ENCODE assay signal across 23 mouse cellular contexts in genomic region chr6:113036463-113037175, GRCm38 (mm10). TPM values are rescaled to one million over a fixed set of nuclear protein-coding genes. Genes with fewer than 3 reads are reported as not detected.
DNase-seq lines count a peak whose midpoint lies in the region; ATAC-seq and TF ChIP-seq lines count a peak whose summit lies in the region.
"Had no signal": no experiment of that assay in that cellular context is flagged by ENCODE, and none has a peak within 500 bp of the region (broad histone marks: within the 10 kb centered on the region; RNA-seq: fewer than 3 reads in every experiment).

No protein-coding gene starts in this region.

- no peak overlapping the region for H3K27ac ChIP-seq in lung, postnatal 0 days (ENCODE audit: low read length)
- H3K27ac ChIP-seq in stomach, postnatal 0 days (replicated peaks), result peak overlapping the region; percentile 77
- H3K27ac ChIP-seq: hindbrain, embryonic 15.5 days; macrophage; midbrain, embryonic 12.5 days; neural tube, embryonic 13.5 days had no signal

- no peak overlapping the region for H3K4me3 ChIP-seq in lung, postnatal 0 days (ENCODE audit: low read depth, low read length)
- no peak overlapping the region for H3K4me3 ChIP-seq in stomach, postnatal 0 days (ENCODE audit: low read depth, low read length)
- H3K4me3 ChIP-seq: erythroblast, embryonic 14.5 days; hindbrain, embryonic 15.5 days; midbrain, embryonic 12.5 days; neural tube, embryonic 13.5 days had no signal

- no peak for ATAC-seq in lung, postnatal 0 days
- no peak for ATAC-seq in Patski
- no peak for ATAC-seq in stomach, postnatal 0 days (ENCODE audit: low FRiP score, low TSS enrichment)
- ATAC-seq: forebrain, embryonic 14.5 days had no signal

- CTCF ChIA-PET in Patski (lab: Charles Lee), result interaction anchor here (0.7 to 3.3 kb wide), 6 partner anchors 11 to 336 kb away, joined by 3 to 33 read pairs (median 16); no protein-coding TSS in a partner anchor

- in situ Hi-C loops in Patski (cut with MboI; ENCODE audit: low pct_unique_long_range_greater_than_20kb), result no loop called here

- POLR2A ChIA-PET in Patski (lab: Charles Lee), result no interaction called here

- H3K9ac ChIP-seq in lung, postnatal 0 days (replicated peaks; ENCODE audit: low read depth), result no peak overlapping the region
- H3K9ac ChIP-seq in stomach, postnatal 0 days (ENCODE audit: low read length), result no peak overlapping the region
- H3K9ac ChIP-seq: hindbrain, embryonic 15.5 days; lung, embryonic 14.5 days; midbrain, embryonic 12.5 days; neural tube, embryonic 13.5 days had no signal

- DNase-seq in kidney, adult 11 months, result peak; percentile 19
- DNase-seq in kidney, adult 9 months, result no peak
- no peak for DNase-seq in lung, postnatal 0 days (ENCODE audit: low spot score)
- no peak for DNase-seq in lung, postnatal 14 days
- no peak for DNase-seq in Patski (ENCODE audit: low read depth, low spot score)
- no peak for DNase-seq in stomach, postnatal 0 days (ENCODE audit: low spot score)
- DNase-seq in left cerebral cortex, adult 11 months (ENCODE audit: low spot score), result no peak
- DNase-seq: adrenal gland, postnatal 36 days; cerebellum, adult 2 months; cerebellum, postnatal 36 days; gastrocnemius, postnatal 36 days; heart, postnatal 10 days; kidney, adult 18-20 months; layer of hippocampus, postnatal 36 days; lung, embryonic 14.5 days; right cerebral cortex, adult 18-20 months; thymus, postnatal 14 days had no signal

- H3K36me3 ChIP-seq in lung, postnatal 0 days (ENCODE audit: insufficient read depth, low read length), result no peaks in the 10 kb centered on the region
- H3K36me3 ChIP-seq in stomach, postnatal 0 days (ENCODE audit: control insufficient read depth, insufficient read depth, low read length), result no peaks in the 10 kb centered on the region
- H3K36me3 ChIP-seq: hindbrain, embryonic 15.5 days; midbrain, embryonic 12.5 days; neural tube, embryonic 13.5 days had no signal

- 68% methylated on average over 4 of the region's 4 CpGs for WGBS in lung, postnatal 0 days
- WGBS in stomach, postnatal 0 days, result 68% methylated on average over 4 of the region's 4 CpGs

- peak; percentile 33 for TF ChIP-seq CTCF in lung, postnatal 0 days (IDR thresholded peaks at IDR 0.05)
- TF ChIP-seq CTCF in Patski (IDR thresholded peaks at IDR 0.05), result peak; percentile 41
- peak; percentile 40 for TF ChIP-seq CTCF in stomach, postnatal 0 days (IDR thresholded peaks at IDR 0.05; ENCODE audit: low read depth)

- no peaks in the 10 kb centered on the region for H3K9me3 ChIP-seq in lung, postnatal 0 days (ENCODE audit: low read length)
- no peaks in the 10 kb centered on the region for H3K9me3 ChIP-seq in stomach, postnatal 0 days (ENCODE audit: control insufficient read depth, low read length)
- H3K9me3 ChIP-seq: hindbrain, embryonic 15.5 days; midbrain, embryonic 12.5 days; neural tube, embryonic 13.5 days had no signal

- H3K27me3 ChIP-seq in lung, postnatal 0 days (replicated peaks; ENCODE audit: insufficient read depth, low read length), result no peaks in the 10 kb centered on the region
- H3K27me3 ChIP-seq in Patski, result no peaks in the 10 kb centered on the region
- H3K27me3 ChIP-seq in stomach, postnatal 0 days (ENCODE audit: control insufficient read depth, insufficient read depth, low read length), result no peaks in the 10 kb centered on the region
- H3K27me3 ChIP-seq: hindbrain, embryonic 15.5 days had no signal

- H3K4me1 ChIP-seq in lung, postnatal 0 days (ENCODE audit: insufficient read depth, low read depth, low read length), result no peaks in the 10 kb centered on the region
- no peaks in the 10 kb centered on the region for H3K4me1 ChIP-seq in stomach, postnatal 0 days (replicated peaks; ENCODE audit: control insufficient read depth, insufficient read depth)

- no peak overlapping the region for H3K4me2 ChIP-seq in lung, postnatal 0 days (replicated peaks; ENCODE audit: low read depth, low read length)
- H3K4me2 ChIP-seq in stomach, postnatal 0 days (replicated peaks; ENCODE audit: low read depth), result no peak overlapping the region
- H3K4me2 ChIP-seq: hindbrain, embryonic 15.5 days; lung, embryonic 14.5 days; midbrain, embryonic 12.5 days; neural tube, embryonic 13.5 days had no signal

- TF ChIP-seq EP300 in lung, postnatal 0 days (IDR thresholded peaks at IDR 0.05), result no peak
- no peak for TF ChIP-seq EP300 in stomach, postnatal 0 days (optimal IDR thresholded peaks at IDR 0.05)

RNA-seq across cellular contexts. Expression of gene Thumpd3, which starts 9.4 kb away (rescaled TPM):
- 24.0 and 25.3 TPM in 2 replicates for polyA plus RNA-seq in lung, postnatal 0 days (2015; fragmentation: Nextera tagmentation; extraction: Ambion mirVana)
- polyA plus RNA-seq in Patski (2021), result 63.3 TPM
- 33.6 and 34.0 TPM in 2 replicates for polyA plus RNA-seq in stomach, postnatal 0 days (2015; fragmentation: Nextera tagmentation; extraction: Ambion mirVana)

RNA-seq across cellular contexts. Expression of gene Setd5, which starts 40.5 kb away (rescaled TPM):
- 44.2 and 44.9 TPM in 2 replicates for polyA plus RNA-seq in lung, postnatal 0 days (2015; fragmentation: Nextera tagmentation; extraction: Ambion mirVana)
- 60.3 TPM for polyA plus RNA-seq in Patski (2021)
- 34.6 and 35.9 TPM in 2 replicates for polyA plus RNA-seq in stomach, postnatal 0 days (2015; fragmentation: Nextera tagmentation; extraction: Ambion mirVana)
